11 mouse cellular contexts compared by ENCODE assay signal in genomic region chr2:105666763-105667625, GRCm38 (mm10). TPM values are rescaled to one million over a fixed set of nuclear protein-coding genes. Genes with fewer than 3 reads are reported as not detected.
A peak's percentile ranks its signal among the peaks of the same experiment; 100 is the strongest.
DNase-seq lines count a peak whose midpoint lies in the region; ATAC-seq lines count a peak whose summit lies in the region.
"Had no signal": no experiment of that assay in that cellular context is flagged by ENCODE, and none has a peak within 500 bp of the region (broad histone marks: within the 10 kb centered on the region; RNA-seq: fewer than 3 reads in every experiment).

No protein-coding gene starts in this region.

- H3K4me1 ChIP-seq in midbrain, embryonic 12.5 days, result peaks cover 37% of the 10 kb centered on the region
- no peaks in the 10 kb centered on the region for H3K4me1 ChIP-seq in midbrain, embryonic 16.5 days (ENCODE audit: control insufficient read depth, insufficient read depth, low read length)
- 0 out of 2 replicates have a peak, but pooled peaks cover 3% of the 10 kb centered on the region for H3K4me1 ChIP-seq in embryonic facial prominence, embryonic 12.5 days
- peaks cover 7% of the 10 kb centered on the region; the same call in 1 of the 2 replicates for H3K4me1 ChIP-seq in limb, embryonic 12.5 days (replicated peaks)

- no peaks in the 10 kb centered on the region for H3K36me3 ChIP-seq in midbrain, embryonic 12.5 days
- no peaks in the 10 kb centered on the region for H3K36me3 ChIP-seq in midbrain, embryonic 16.5 days (ENCODE audit: control insufficient read depth, insufficient read depth, low read length)
- H3K36me3 ChIP-seq in embryonic facial prominence, embryonic 12.5 days, result no peaks in the 10 kb centered on the region
- no peaks in the 10 kb centered on the region for H3K36me3 ChIP-seq in limb, embryonic 12.5 days
- H3K36me3 ChIP-seq: G1E had no signal

- no peak for ATAC-seq in midbrain, embryonic 12.5 days (ENCODE audit: low FRiP score, low read depth)
- ATAC-seq in midbrain, embryonic 16.5 days, result no peak
- ATAC-seq in embryonic facial prominence, embryonic 12.5 days (ENCODE audit: insufficient number of reproducible peaks, insufficient read depth, low FRiP score, low TSS enrichment), result peak; percentile 4; the same call in 1 of the 2 replicates
- 0 out of 2 replicates have a peak, but pooled peaks have one; percentile 4 for ATAC-seq in limb, embryonic 12.5 days (ENCODE audit: insufficient number of reproducible peaks, insufficient read depth, low FRiP score, low TSS enrichment, low read depth)
- no peak for ATAC-seq in erythroblast, adult 5-6 weeks (replicated peaks; ENCODE audit: low FRiP score, poor library complexity, severe bottlenecking)

- H3K4me2 ChIP-seq in midbrain, embryonic 12.5 days (replicated peaks), result 0 out of 2 replicates have a peak overlapping the region, but pooled peaks have one; percentile 2
- no peak overlapping the region; the same call in 1 of the 2 replicates for H3K4me2 ChIP-seq in midbrain, embryonic 16.5 days (ENCODE audit: low read length)
- 0 out of 2 replicates have a peak overlapping the region, but pooled peaks have one; percentile 9 for H3K4me2 ChIP-seq in embryonic facial prominence, embryonic 12.5 days (replicated peaks)
- H3K4me2 ChIP-seq in limb, embryonic 12.5 days, result no peak overlapping the region

- peak overlapping the region; percentile 0; the same call in 1 of the 2 replicates for H3K4me3 ChIP-seq in midbrain, embryonic 12.5 days
- H3K4me3 ChIP-seq in midbrain, embryonic 16.5 days (ENCODE audit: low read depth, low read length), result no peak overlapping the region
- H3K4me3 ChIP-seq in embryonic facial prominence, embryonic 12.5 days, result 0 out of 2 replicates have a peak overlapping the region, but pooled peaks have one; percentile 1
- H3K4me3 ChIP-seq in limb, embryonic 12.5 days (replicated peaks), result no peak overlapping the region

- no peak overlapping the region for H3K27ac ChIP-seq in midbrain, embryonic 12.5 days (replicated peaks)
- H3K27ac ChIP-seq in midbrain, embryonic 16.5 days (ENCODE audit: low read length), result no peak overlapping the region
- H3K27ac ChIP-seq in embryonic facial prominence, embryonic 12.5 days, result no peak overlapping the region
- no peak overlapping the region for H3K27ac ChIP-seq in limb, embryonic 12.5 days

- H3K9ac ChIP-seq in midbrain, embryonic 12.5 days (replicated peaks), result no peak overlapping the region
- H3K9ac ChIP-seq in midbrain, embryonic 16.5 days (ENCODE audit: low read depth, low read length), result no peak overlapping the region
- H3K9ac ChIP-seq in embryonic facial prominence, embryonic 12.5 days, result no peak overlapping the region
- no peak overlapping the region for H3K9ac ChIP-seq in limb, embryonic 12.5 days (replicated peaks)

- WGBS in midbrain, embryonic 12.5 days, result 2% methylated on average over 41 of the region's 41 CpGs
- 3% methylated on average over 41 of the region's 41 CpGs for WGBS in midbrain, embryonic 16.5 days
- WGBS in embryonic facial prominence, embryonic 12.5 days, result 1% methylated on average over 41 of the region's 41 CpGs
- under 1% methylated on average over 41 of the region's 41 CpGs for WGBS in limb, embryonic 12.5 days

- H3K27me3 ChIP-seq in midbrain, embryonic 12.5 days, result peaks cover 99% of the 10 kb centered on the region
- H3K27me3 ChIP-seq in midbrain, embryonic 16.5 days (ENCODE audit: control insufficient read depth, insufficient read depth, low read depth, low read length), result peaks cover 75% of the 10 kb centered on the region
- peaks cover 90% of the 10 kb centered on the region for H3K27me3 ChIP-seq in embryonic facial prominence, embryonic 12.5 days
- H3K27me3 ChIP-seq in limb, embryonic 12.5 days, result peaks cover 99% of the 10 kb centered on the region

- H3K9me3 ChIP-seq in midbrain, embryonic 12.5 days, result no peaks in the 10 kb centered on the region
- no peaks in the 10 kb centered on the region for H3K9me3 ChIP-seq in midbrain, embryonic 16.5 days (replicated peaks; ENCODE audit: control insufficient read depth, low read length, poor library complexity, severe bottlenecking)
- H3K9me3 ChIP-seq in embryonic facial prominence, embryonic 12.5 days, result no peaks in the 10 kb centered on the region
- no peaks in the 10 kb centered on the region for H3K9me3 ChIP-seq in limb, embryonic 12.5 days
- H3K9me3 ChIP-seq: G1E had no signal

- no peak for DNase-seq in left cerebral cortex, adult 18-20 months (ENCODE audit: low spot score in 2 of 2)
- no peak for DNase-seq in urinary bladder, adult 18-20 months (ENCODE audit: low spot score in 2 of 2)
- DNase-seq: heart, postnatal 36 days had no signal

RNA-seq across cellular contexts. Expression of gene Pax6, which starts 1.7 kb away (rescaled TPM):
- polyA plus RNA-seq in midbrain, embryonic 12.5 days (2016; fragmentation: Nextera tagmentation; extraction: Ambion mirVana), result 21.5 and 74.8 TPM in 2 replicates
- 17.4 and 25.7 TPM in 2 replicates for polyA plus RNA-seq in midbrain, embryonic 16.5 days (2015; fragmentation: Nextera tagmentation; extraction: Ambion mirVana)
- polyA plus RNA-seq in embryonic facial prominence, embryonic 12.5 days (2016; fragmentation: Nextera tagmentation; extraction: Ambion mirVana), result 13.7 and 20.8 TPM in 2 replicates
- polyA plus RNA-seq in limb, embryonic 12.5 days (2016; fragmentation: Nextera tagmentation; extraction: Ambion mirVana), result 0.49 TPM in 1 of 2 replicates, not detected in the other
- 10 to 100 TPM in 1 of 2 experiments, 1 to 10 TPM in 1; 8.8 to 10.3 TPM for total RNA-seq in left cerebral cortex, adult 18-20 months (2021)
- 1.3 TPM in 1 of 2 replicates, not detected in the other for total RNA-seq in erythroblast, adult 5-6 weeks (2015; ENCODE audit: low replicate concordance)
- total RNA-seq in erythroblast, adult 5-6 weeks (2017; ENCODE audit: low replicate concordance), result not detected in 2 replicates
- total RNA-seq: heart, postnatal 36 days; neutrophil, adult 5-6 weeks had no signal
- polyA plus RNA-seq: lung, embryonic 16.5 days had no signal

Comparison
In these comparisons a context has a peak if more than half of its experiments do, and no peak if none do; other contexts are left out.
1. H3K4me2 ChIP-seq: peak in midbrain, embryonic 12.5 days (single experiment) and embryonic facial prominence, embryonic 12.5 days (single experiment); none in midbrain, embryonic 16.5 days (single experiment) and limb, embryonic 12.5 days (single experiment).
2. H3K4me3 ChIP-seq: peak in midbrain, embryonic 12.5 days (single experiment) and embryonic facial prominence, embryonic 12.5 days (single experiment); none in midbrain, embryonic 16.5 days (single experiment) and limb, embryonic 12.5 days (single experiment).
3. ATAC-seq: peak in embryonic facial prominence, embryonic 12.5 days (single experiment) and limb, embryonic 12.5 days (single experiment); none in midbrain, embryonic 12.5 days (single experiment), midbrain, embryonic 16.5 days (single experiment) and erythroblast, adult 5-6 weeks (single experiment).